In genomic region chr11:50601641-50602355, GRCm38 (mm10) we compare ENCODE assay signal across 8 mouse cellular contexts. TPM values are rescaled to one million over a fixed set of nuclear protein-coding genes. Genes with fewer than 3 reads are reported as not detected.
A peak's percentile ranks its signal among the peaks of the same experiment; 100 is the strongest.
DNase-seq lines count a peak whose midpoint lies in the region; ATAC-seq lines count a peak whose summit lies in the region.

Gene Adamts2, plus strand, starts transcription at chr11:50602084.

- no peaks in the 10 kb centered on the region for H3K9me3 ChIP-seq in hindbrain, embryonic 11.5 days (ENCODE audit: control insufficient read depth, low read length)
- no peaks in the 10 kb centered on the region for H3K9me3 ChIP-seq in limb, embryonic 10.5 days (replicated peaks)
- H3K9me3 ChIP-seq in midbrain, embryonic 11.5 days (ENCODE audit: control insufficient read depth, low read length) = no peaks in the 10 kb centered on the region
- H3K9me3 ChIP-seq in stomach, embryonic 14.5 days (ENCODE audit: control insufficient read depth, low read depth, low read length) = no peaks in the 10 kb centered on the region

- peak; percentile 81 for ATAC-seq in hindbrain, embryonic 11.5 days (ENCODE audit: low FRiP score)
- ATAC-seq in midbrain, embryonic 11.5 days (ENCODE audit: low FRiP score) = peak; percentile 80
- peak; percentile 79 for ATAC-seq in stomach, embryonic 14.5 days (ENCODE audit: insufficient number of reproducible peaks, insufficient read depth, low FRiP score, low read depth)
- no peak for ATAC-seq in activated CD4-positive, CD25-positive, alpha-beta regulatory T cell, adult 4 months

- peak within 1 kb of the TSS; percentile 97 for H3K4me2 ChIP-seq in hindbrain, embryonic 11.5 days (replicated peaks; ENCODE audit: low read depth, low read length)
- H3K4me2 ChIP-seq in midbrain, embryonic 11.5 days = peak within 1 kb of the TSS; percentile 98
- peak within 1 kb of the TSS; percentile 77 for H3K4me2 ChIP-seq in stomach, embryonic 14.5 days (replicated peaks; ENCODE audit: low read depth, low read length)

- H3K9ac ChIP-seq in hindbrain, embryonic 11.5 days (ENCODE audit: low read depth, low read length) = peak within 1 kb of the TSS; percentile 53
- peak within 1 kb of the TSS; percentile 53 for H3K9ac ChIP-seq in midbrain, embryonic 11.5 days (ENCODE audit: low read length)
- peak within 1 kb of the TSS; percentile 33 for H3K9ac ChIP-seq in stomach, embryonic 14.5 days (replicated peaks; ENCODE audit: low read depth, low read length)

- peak within 1 kb of the TSS; percentile 60 for H3K4me3 ChIP-seq in hindbrain, embryonic 11.5 days (ENCODE audit: low read depth, low read length)
- peak within 1 kb of the TSS; percentile 77 for H3K4me3 ChIP-seq in limb, embryonic 10.5 days
- peak within 1 kb of the TSS; percentile 59 for H3K4me3 ChIP-seq in midbrain, embryonic 11.5 days (ENCODE audit: low read depth, low read length)
- peak within 1 kb of the TSS; percentile 68 for H3K4me3 ChIP-seq in stomach, embryonic 14.5 days (ENCODE audit: low read depth, low read length)

- H3K4me1 ChIP-seq in hindbrain, embryonic 11.5 days (replicated peaks; ENCODE audit: control insufficient read depth, insufficient read depth, low read length) = peaks cover 9% of the 10 kb centered on the region
- peaks cover 22% of the 10 kb centered on the region for H3K4me1 ChIP-seq in limb, embryonic 10.5 days
- H3K4me1 ChIP-seq in midbrain, embryonic 11.5 days (ENCODE audit: control insufficient read depth, insufficient read depth, low read length) = peaks cover 10% of the 10 kb centered on the region
- 0 out of 2 replicates have a peak, but pooled peaks cover 7% of the 10 kb centered on the region for H3K4me1 ChIP-seq in stomach, embryonic 14.5 days (ENCODE audit: control insufficient read depth, insufficient read depth, low read length)

- peaks cover 45% of the 10 kb centered on the region for H3K27me3 ChIP-seq in hindbrain, embryonic 11.5 days (ENCODE audit: control insufficient read depth, insufficient read depth, low read length)
- peaks cover 84% of the 10 kb centered on the region for H3K27me3 ChIP-seq in limb, embryonic 10.5 days (ENCODE audit: low read depth, poor library complexity, severe bottlenecking)
- H3K27me3 ChIP-seq in midbrain, embryonic 11.5 days (ENCODE audit: control insufficient read depth, insufficient read depth, low read length) = peaks cover 49% of the 10 kb centered on the region
- peaks cover 13% of the 10 kb centered on the region; the same call in 1 of the 2 replicates for H3K27me3 ChIP-seq in stomach, embryonic 14.5 days (ENCODE audit: control insufficient read depth, insufficient read depth, low read length)

- whole genome bisulfite sequencing in hindbrain, embryonic 11.5 days = under 1% methylated on average over 47 of the region's 82 CpGs
- WGBS in limb, embryonic 10.5 days = under 1% methylated on average over 78 of the region's 82 CpGs
- WGBS in midbrain, embryonic 11.5 days = under 1% methylated on average over 65 of the region's 82 CpGs
- WGBS in stomach, embryonic 14.5 days = under 1% methylated on average over 50 of the region's 82 CpGs

- H3K36me3 ChIP-seq in hindbrain, embryonic 11.5 days (ENCODE audit: control insufficient read depth, insufficient read depth, low read length) = no peaks in the 10 kb centered on the region
- H3K36me3 ChIP-seq in limb, embryonic 10.5 days = no peaks in the 10 kb centered on the region
- H3K36me3 ChIP-seq in midbrain, embryonic 11.5 days (ENCODE audit: control insufficient read depth, insufficient read depth, low read length) = no peaks in the 10 kb centered on the region
- no peaks in the 10 kb centered on the region for H3K36me3 ChIP-seq in stomach, embryonic 14.5 days (ENCODE audit: control insufficient read depth, insufficient read depth, low read length)

- DNase-seq in R1 (ENCODE audit: low read depth, low spot score) = peak; percentile 79
- peak; percentile 82 to 85 for DNase-seq in cerebellum, postnatal 10 days
- DNase-seq in gastrocnemius, adult 18-20 months (ENCODE audit: low spot score) = peak; percentile 78
- DNase-seq in hindbrain, embryonic 11.5 days (ENCODE audit: low spot score) = peak; percentile 78
- DNase-seq in limb, embryonic 10.5 days (ENCODE audit: low spot score) = peak; percentile 82
- DNase-seq in midbrain, embryonic 11.5 days (ENCODE audit: low spot score, missing footprints) = peak; percentile 95

- peak within 1 kb of the TSS; percentile 36; the same call in 1 of the 2 replicates for H3K27ac ChIP-seq in hindbrain, embryonic 11.5 days (ENCODE audit: low read depth, low read length)
- peak within 1 kb of the TSS; percentile 73 for H3K27ac ChIP-seq in limb, embryonic 10.5 days
- no peak within 1 kb of the TSS for H3K27ac ChIP-seq in midbrain, embryonic 11.5 days (ENCODE audit: low read depth, low read length)
- peak within 1 kb of the TSS; percentile 45; the same call in 1 of the 2 replicates for H3K27ac ChIP-seq in stomach, embryonic 14.5 days (ENCODE audit: low read length)

RNA-seq across cellular contexts. Expression of gene Adamts2, which starts in this region (rescaled TPM):
- total RNA-seq in gastrocnemius, adult 18-20 months (2021) = 1 to 10 TPM; 4.8 to 5.6 TPM
- 1.8 and 2.4 TPM in 2 replicates for polyA plus RNA-seq in hindbrain, embryonic 11.5 days (2014; fragmentation: Nextera tagmentation; extraction: Ambion mirVana)
- polyA plus RNA-seq in limb, embryonic 10.5 days (2016; fragmentation: Nextera tagmentation; extraction: Ambion mirVana) = 0.46 and 0.72 TPM in 2 replicates
- 0.73 and 0.87 TPM in 2 replicates for polyA plus RNA-seq in midbrain, embryonic 11.5 days (2014; fragmentation: Nextera tagmentation; extraction: Ambion mirVana)
- polyA plus RNA-seq in stomach, embryonic 14.5 days (2014; fragmentation: Nextera tagmentation; extraction: Ambion mirVana) = 11.7 and 13.0 TPM in 2 replicates
- polyA plus RNA-seq in activated CD4-positive, CD25-positive, alpha-beta regulatory T cell, adult 4 months (2017; shearing (Covaris generic)) = not detected

Comparison
In these comparisons a context has a peak if more than half of its experiments do, and no peak if none do; other contexts are left out.
1. Peak in DNase-seq, H3K4me3 ChIP-seq and H3K27ac ChIP-seq in limb, embryonic 10.5 days; RNA of the gene not detected or under 1 TPM.
2. Peak in DNase-seq, ATAC-seq, H3K4me3 ChIP-seq, H3K9ac ChIP-seq and H3K4me2 ChIP-seq in midbrain, embryonic 11.5 days; RNA of the gene not detected or under 1 TPM.